Mouse (Mus musculus) thymus, adult 18-20 months (tissue): Measurements from ENCODE around the gene Dok3.
"Not testable (repeated sequence)": the region's sequence is repeated elsewhere in the genome, so short reads cannot be mapped to it uniquely, and the experiment has no call there.

Source experiments
- DNase-seq, 2 experiments: peaks; one replicate each; pipeline ENCODE4 v3.0.0; 2022; ENCODE audit warnings: mixed read lengths in 2 of 2

Dok3 gene

DNA sequence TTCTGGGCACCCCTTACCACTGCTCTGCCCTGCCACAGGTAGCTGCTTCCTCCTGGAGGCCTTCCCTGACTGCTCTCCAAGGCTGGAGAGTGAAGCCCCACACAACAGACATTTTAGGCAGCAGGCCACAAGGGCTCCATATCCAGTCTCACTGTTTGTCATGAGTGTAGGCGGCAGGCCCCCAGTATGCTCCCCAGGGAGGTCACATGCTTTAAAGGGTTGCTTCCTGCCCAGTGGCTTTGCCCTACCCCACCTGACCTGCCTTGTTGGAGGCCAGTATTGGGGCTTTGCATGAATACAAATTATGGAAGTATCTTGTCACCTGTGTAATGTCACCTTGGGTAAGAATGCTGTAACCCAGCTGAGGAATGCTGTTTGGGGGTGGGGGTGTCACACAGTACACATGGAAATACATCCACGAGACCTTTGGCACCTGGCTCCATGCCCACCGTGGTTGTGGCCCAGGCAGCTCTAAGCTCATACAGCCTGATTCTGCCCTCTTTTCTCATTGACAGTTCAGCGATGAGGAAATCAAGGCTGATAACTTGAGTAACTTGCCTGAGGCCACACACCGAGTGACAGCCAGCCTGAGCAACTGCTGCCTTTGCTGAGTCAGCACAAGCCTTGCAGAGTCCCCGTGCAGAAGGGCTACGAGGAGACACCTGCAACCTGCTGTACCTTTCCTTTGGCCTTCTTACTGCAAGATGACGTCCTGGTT is at the start of gene Dok3:
TSS of gene Dok3 (minus strand) at position 99 of the 718 bp plus-strand sequence.
- DNase-seq: no peak

GRCm38 (mm10) chr13:55578086-55578485 is 49.0 kb upstream of the Dok3 start:
- DNase-seq: no peak

- not testable (repeated sequence) for DNase-seq
Measured at GRCm38 (mm10) chr13:55576872-55577271, 47.8 kb upstream of the Dok3 start.

- DNase-seq: no peak
Measured at GRCm38 (mm10) chr13:55575932-55576331, 46.8 kb upstream of the Dok3 start.

- no peak for DNase-seq
Measured at GRCm38 (mm10) chr13:55574321-55574720, 45.2 kb upstream of the Dok3 start.

DNA sequence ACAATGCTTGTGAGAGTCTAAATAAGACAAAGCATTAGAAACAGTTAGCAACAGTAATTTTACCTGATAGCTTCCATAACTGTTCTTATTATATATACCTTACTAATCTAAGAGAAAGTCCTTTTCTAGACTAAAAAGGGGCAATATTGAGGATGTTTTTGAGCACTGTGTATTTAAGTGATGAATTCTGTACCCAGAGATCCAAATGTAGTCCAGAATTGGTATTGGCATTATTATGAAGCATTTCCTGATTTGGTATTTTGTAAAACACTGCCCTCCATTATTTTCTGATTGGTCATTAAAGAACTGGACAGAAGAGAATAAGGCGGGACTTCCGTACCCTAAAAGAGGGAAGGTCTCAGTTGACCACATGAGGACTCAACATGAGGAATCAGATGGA is 44.3 kb upstream of the Dok3 start, which contains the start of gene Tmed9:
TSS of gene Tmed9 (plus strand) at position 301 of the 400 bp plus-strand sequence.
- DNase-seq: no peak

GRCm38 (mm10) chr13:55571977-55572376 is 42.9 kb upstream of the Dok3 start:
- DNase-seq: no peak

GRCm38 (mm10) chr13:55571027-55571751 is 42.1 kb upstream of the Dok3 start, which contains the start of gene Fam193b:
Gene Fam193b, minus strand, starts transcription at chr13:55571120.
- peak; percentile 89 for DNase-seq

GRCm38 (mm10) chr13:55570286-55570973 is 41.3 kb upstream of the Dok3 start:
- peak; percentile 39 to 41 for DNase-seq

DNA sequence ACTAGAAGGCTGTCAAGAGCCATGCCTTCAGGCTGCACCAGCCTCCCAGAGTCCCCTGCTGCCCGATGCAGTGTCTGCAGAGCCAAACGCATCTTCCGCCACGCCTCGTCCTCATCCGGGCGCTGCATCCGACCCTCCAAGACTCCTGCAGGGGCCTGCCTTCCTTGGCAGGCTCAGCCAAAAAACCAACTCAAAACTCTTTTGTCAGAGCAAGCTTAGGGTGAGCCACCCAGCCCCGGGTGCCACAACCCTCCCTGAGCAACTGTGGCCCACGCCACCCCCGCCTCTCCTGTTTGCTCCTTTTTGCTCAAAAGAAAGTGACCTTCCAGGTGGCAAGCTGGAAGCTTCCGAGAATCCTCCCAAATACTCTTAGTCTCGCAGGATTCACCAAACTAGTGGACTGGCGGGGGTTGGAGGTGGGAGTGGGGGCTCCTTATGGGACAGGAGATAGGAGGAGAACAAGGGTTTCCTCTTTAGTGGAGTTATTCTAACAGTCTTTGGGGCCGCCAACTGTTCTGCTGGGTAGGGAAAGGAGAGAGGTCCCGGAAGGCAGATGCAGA is 40.7 kb upstream of the Dok3 start:
- peak; percentile 23 to 43 for DNase-seq

- not testable (repeated sequence) for DNase-seq
Measured at GRCm38 (mm10) chr13:55568524-55568923, 39.4 kb upstream of the Dok3 start.

DNA sequence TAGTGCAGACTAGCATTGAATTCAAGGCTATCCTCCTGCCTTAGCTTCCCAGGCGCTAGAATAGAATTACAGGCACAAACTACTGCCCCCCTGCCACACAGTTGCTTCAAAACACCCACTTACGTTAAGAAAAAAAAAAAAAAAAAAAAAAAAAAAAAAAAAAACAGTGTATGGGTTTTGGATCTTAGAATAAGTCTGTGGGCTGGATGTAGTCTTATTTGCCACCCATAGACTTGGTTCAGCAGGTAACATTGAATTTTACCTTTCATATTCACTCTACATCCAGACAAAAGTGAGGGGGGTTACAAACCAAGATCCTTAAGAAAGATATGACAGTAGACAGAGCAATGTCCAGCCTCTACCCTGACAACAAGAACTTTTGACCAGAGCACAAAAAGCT is 38.9 kb upstream of the Dok3 start:
- no peak for DNase-seq

DNA sequence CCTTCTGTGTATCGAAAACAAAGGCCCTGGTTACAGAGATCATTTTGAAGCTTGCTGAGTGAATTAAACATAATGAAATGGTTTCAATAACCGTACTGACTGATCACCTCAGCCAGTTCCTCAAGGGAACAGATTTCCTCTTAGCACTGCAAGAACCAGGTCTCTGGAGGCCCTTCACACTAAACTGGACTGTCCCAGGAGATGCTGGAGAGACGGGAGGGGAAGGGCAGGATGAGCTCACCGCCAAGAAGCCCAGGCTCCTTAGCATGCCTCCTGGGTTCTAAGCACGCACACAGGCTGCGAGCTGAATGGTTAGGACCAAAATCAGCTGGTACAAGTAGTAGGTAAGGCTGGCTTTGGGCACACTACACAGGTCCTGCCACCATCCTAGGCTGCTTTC is 37.9 kb upstream of the Dok3 start:
- no peak for DNase-seq

DNA sequence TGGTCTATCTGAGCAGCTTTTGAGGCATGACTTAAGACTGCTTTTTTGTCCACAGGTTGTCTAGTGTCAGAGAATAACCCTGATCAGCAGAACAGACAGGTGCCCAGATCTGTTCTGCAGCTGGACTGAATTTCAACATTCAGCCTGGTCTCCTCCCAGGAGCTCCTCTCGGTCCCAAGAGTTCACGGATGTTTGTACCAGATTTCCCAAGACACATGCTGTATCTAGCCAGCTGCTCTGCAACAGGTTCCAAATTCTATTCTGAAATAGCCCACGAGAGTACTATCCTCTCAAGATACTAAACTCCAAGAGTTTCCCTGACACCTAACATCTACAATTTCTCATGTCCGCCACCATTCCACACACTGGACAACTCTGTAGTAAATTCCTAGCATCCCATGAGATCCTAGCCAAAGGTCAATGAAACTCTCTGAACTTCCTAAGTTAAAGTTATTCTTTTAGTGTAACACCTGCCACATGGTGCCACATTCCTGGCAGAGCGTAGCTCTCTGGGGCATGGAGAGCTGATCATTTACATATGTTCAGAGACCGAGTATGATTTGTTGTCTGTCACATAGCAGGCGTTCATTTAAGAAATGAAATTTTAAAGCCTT is 34.3 kb upstream of the Dok3 start:
- no peak for DNase-seq

DNA sequence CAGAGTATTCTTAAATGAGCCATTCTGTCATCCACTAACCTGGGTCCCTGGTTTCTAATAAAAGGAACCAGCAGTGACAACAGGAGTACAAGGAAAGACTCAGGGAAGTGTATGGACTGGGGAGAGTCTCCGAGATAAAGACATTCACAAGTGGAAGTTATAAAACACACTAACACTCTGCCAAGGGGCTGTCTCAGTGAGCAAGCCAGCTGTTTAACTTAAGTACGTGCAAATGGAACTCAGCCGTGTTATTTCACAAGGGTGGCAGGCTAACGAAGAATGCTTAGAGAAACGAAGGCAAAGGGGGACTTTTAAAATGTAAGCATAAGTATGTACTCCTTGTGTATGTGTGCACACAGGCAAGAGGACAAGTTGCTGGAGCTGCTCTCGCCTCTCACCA is 28.4 kb upstream of the Dok3 start:
- no peak for DNase-seq

GRCm38 (mm10) chr13:55555921-55556320 is 26.8 kb upstream of the Dok3 start:
- no peak for DNase-seq

DNA sequence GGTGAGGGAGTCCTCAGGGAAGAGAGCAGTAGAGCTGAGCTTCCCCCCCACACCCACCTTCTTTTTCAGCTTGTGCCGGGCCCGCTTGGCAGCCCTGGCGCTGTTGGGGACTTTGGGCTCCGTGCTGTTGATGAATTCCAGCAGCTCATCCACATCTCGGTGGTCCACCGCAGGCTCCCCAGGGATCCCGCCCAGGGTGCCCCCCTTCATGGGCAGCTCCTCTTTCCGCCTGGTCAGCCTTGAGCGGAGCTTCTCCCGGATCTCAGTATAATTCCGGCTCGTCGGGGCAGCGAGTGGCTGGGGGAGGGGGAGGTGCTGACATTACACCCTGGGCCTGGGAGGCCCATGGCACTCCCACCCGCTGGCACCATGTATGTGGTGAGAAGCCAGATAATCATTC is 20.0 kb upstream of the Dok3 start:
- no peak for DNase-seq

- no peak for DNase-seq
Measured at GRCm38 (mm10) chr13:55548426-55548825, 19.3 kb upstream of the Dok3 start.

DNA sequence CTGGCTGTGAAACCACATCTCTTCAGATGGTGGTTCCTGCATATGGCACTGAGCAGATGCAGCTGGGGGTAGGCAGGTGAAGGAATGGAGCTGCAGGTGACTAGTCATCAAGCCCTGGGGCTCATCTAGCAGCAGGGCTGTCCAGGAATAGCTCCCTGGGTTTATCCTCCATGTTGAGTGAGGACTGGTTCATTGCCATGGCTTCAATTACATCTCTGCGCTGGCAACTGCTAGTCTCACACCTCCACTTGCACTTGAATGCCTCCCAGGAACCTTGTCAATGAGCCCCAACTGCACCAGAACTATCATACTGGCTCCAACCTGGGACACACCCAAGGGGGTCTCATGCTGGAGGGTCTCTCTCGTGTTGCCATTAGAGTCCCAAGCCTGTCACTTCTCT is 18.8 kb upstream of the Dok3 start:
- DNase-seq: no peak

DNA sequence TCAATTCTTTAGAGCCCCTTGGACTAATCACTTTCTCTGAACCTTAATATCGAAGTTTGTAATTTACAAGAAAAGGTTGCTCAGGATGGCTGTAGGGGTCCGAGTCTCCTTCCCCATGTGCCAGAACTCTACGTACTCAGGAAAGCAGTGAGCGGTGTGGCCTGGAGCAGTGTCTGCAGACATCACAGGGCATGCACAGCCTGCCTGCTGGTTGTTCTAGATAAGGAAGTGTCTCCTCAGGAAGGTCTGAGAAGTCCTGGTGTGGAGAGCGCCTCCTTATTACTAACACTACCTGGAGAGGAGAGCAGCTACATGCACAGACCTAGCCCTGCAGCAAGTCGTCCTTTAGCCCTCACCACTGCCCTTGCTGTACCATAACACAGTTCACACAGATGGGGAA is 15.7 kb upstream of the Dok3 start:
- DNase-seq: no peak

- no peak for DNase-seq
Measured at GRCm38 (mm10) chr13:55543447-55543846, 14.4 kb upstream of the Dok3 start.

DNA sequence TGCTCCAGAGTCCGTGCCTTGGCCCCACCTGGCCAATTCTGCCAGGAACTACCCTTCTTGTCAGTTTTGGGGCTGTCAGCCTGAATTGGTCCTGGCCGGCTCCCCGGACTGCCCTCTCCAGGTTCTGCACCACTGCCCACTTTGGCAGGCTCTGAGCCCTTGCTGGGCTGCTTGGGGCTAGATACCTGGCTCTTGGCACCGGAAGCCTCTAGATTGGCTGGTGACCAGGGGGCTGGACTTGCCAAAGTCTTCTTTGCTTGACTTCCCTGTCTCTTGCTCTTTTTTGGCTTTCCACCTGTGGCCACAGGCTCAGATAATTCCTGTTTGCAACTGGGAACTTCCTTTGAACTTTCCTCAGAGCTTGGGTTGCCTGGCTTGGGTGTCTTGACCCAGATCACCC is 13.8 kb upstream of the Dok3 start:
- DNase-seq: no peak

GRCm38 (mm10) chr13:55540933-55541332 is 11.8 kb upstream of the Dok3 start:
- no peak for DNase-seq
